Mouse (Mus musculus) urinary bladder, postnatal 10 days (tissue): ENCODE measurements around the gene Hoxa10.

Experiments used
- DNase-seq: peaks from one replicate; pipeline ENCODE4 v3.0.0; 2022; ENCODE audit warnings: low spot score

Gene Hoxa10

GRCm38 (mm10) chr6:52217895-52218642 lies 22.6 kb downstream of the Hoxa10 start:
- DNase-seq, result peak; percentile 8

- peak; percentile 55 for DNase-seq
Observed at GRCm38 (mm10) chr6:52217459-52217768, 23.2 kb downstream of the Hoxa10 start.

DNA sequence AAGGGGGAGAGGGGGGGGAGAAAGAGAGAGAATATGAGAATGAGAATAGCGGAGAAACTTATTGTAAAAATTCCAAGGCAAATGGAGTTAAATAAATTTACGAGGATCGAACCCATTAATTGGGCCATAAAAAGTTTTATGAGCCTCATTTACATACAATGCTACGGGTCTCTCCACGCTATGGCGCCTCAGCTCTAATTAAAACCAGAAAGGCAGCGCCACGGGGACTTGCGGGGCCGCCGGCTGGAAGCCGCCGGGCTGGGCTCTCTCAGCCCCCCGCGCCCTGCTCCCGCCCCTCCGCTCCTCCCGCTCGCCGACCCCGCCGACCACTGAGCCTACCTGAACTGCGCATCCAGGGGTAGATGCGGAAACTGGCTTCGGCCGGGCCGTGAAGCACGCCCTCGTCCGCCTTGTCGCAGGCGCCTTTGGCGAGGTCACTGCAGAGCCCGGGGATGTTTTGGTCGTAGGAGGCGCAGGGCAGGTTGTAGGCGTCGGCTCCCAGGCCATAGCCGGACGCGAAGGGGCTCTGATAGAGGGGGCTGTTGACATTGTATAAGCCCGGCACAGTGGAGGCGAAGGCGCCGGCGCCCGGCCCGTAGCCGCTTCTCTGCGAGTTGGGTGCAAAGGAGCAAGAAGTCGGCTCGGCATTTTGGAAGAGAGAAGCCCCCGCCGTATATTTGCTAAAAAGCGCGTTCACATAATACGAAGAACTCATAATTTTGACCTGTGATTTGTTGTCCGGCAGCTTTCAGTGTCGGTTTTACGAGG lies 23.8 kb downstream of the Hoxa10 start:
- DNase-seq, result peak; percentile 8

GRCm38 (mm10) chr6:52215771-52216535 lies 24.7 kb downstream of the Hoxa10 start:
- DNase-seq, result peak; percentile 8

GRCm38 (mm10) chr6:52215070-52215469 lies 25.6 kb downstream of the Hoxa10 start:
- DNase-seq, result no peak

GRCm38 (mm10) chr6:52214271-52214670 lies 26.4 kb downstream of the Hoxa10 start:
- DNase-seq, result no peak

- no peak for DNase-seq
Observed at GRCm38 (mm10) chr6:52213119-52213986, 27.3 kb downstream of the Hoxa10 start, which contains the start of the genes Hoxa3 and Gm28308. Gene Hoxa3 (minus strand): TSS chr6:52213336. Gene Gm28308 (minus strand): TSS chr6:52213339.

GRCm38 (mm10) chr6:52212556-52213118 lies 28.0 kb downstream of the Hoxa10 start:
- DNase-seq, result no peak

DNA sequence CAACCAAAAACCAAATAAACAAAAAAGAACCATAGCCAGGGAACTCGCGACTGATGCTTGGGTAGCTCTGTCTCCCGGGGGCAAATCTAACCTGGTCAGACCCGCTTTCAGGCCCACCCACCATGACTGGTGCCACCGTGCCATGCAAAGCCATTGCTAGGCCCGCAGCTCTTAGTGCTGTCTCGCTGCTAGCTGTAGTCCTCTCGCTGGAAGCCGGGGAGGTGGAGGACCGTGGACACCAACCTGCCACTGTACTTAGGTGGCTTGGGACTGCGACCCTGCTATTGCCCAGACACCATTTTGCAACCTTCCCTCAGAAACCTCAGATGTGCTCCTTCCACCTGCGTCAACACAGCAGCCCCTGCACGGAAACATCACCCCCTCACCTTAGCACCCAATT lies 28.7 kb downstream of the Hoxa10 start:
- DNase-seq, result no peak

- no peak for DNase-seq
Observed at GRCm38 (mm10) chr6:52211170-52211935, 29.3 kb downstream of the Hoxa10 start.

- no peak for DNase-seq
Observed at GRCm38 (mm10) chr6:52209685-52210046, 31.0 kb downstream of the Hoxa10 start.

GRCm38 (mm10) chr6:52208868-52209684 lies 31.6 kb downstream of the Hoxa10 start:
- no peak for DNase-seq

DNA sequence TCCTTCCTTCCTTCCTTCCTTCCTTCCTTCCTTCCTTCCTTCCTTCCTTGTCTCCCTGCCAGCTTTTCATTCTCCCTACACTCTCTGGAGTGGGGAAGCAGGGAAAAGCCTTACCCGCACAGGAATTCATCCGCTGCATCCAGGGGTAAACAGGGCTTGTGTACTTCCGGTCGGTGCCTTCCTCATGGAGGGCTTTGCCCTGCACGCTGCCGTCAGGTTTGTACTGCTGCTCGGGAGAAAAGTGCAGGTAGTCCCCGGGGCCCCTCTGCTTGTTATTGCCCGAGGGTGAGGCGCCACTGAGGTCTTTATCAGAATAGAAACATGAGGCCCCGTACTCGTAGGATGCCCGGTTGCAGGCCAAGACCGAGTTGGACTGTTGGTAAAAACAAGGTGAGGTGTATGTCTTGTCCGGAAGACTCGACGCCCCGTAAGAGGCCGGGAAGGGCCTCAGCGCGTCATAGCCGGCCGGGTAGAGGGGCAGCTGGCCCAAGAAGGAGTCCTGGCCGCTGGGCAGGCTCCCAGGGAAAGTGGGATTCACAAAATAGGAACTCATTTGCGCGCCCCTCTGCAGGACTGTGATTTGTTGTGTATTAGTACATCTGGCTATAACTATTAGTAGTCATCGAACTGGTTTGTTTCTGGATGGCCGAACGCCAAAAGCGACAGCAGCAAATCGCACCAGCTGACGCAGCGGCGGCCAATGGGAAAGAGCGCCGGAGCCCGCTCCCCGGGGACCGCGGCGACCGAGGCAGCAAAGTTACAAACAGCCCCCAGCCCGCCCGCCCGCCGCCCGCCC lies 32.4 kb downstream of the Hoxa10 start, which contains the start of gene Hoxa6:
Gene Hoxa6, minus strand, starts transcription at position 651 of the 796 bp plus-strand sequence.
- no peak for DNase-seq

DNA sequence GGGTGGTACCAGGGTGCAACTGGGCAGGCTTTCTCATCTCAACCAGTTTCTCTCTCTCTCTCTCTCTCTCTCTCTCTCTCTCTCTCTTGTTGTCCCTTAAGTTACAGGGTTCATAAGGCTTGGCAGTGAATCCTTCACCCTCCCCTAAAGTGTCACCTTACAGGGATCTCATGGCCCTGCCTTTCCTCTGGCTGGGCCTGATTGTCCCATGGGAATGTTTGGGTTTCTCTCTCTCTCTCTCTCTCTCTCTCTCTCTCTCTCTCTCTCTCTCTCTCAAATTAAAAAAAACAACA lies 33.0 kb downstream of the Hoxa10 start:
- DNase-seq, result no peak

- no peak for DNase-seq
Observed at GRCm38 (mm10) chr6:52206882-52207683, 33.6 kb downstream of the Hoxa10 start.

- DNase-seq, result no peak
Observed at GRCm38 (mm10) chr6:52205638-52206621, 34.7 kb downstream of the Hoxa10 start.

GRCm38 (mm10) chr6:52205221-52205620 lies 35.4 kb downstream of the Hoxa10 start:
- DNase-seq, result no peak
